Mouse (Mus musculus) neural tube, embryonic 13.5 days (tissue): ENCODE measurements around the gene Snrnp35. TPM values are rescaled to one million over a fixed set of nuclear protein-coding genes. Genes with fewer than 3 reads are reported as not detected.

Experiments used
- ATAC-seq: fragments of 200-750 bp; cut with Nextera tagmentation; 2 replicates; pipeline ENCODE4 v1.8.0; 2017; ENCODE audit warnings: low read depth, mild to moderate bottlenecking, moderate TSS enrichment, moderate library complexity
- H3K27ac ChIP-seq: fragments of 300-500 bp; sonication (generic); replicated peaks from 2 replicates; pipeline ENCODE4 v1.5.1; 2015; ENCODE audit warnings: moderate library complexity, mild to moderate bottlenecking, inconsistent platforms
- H3K27me3 ChIP-seq: fragments of 300-500 bp; sonication (generic); 2 replicates; pipeline ENCODE4 v1.6.1; 2015; ENCODE audit warnings: mild to moderate bottlenecking, inconsistent platforms
- H3K36me3 ChIP-seq: fragments of 300-500 bp; sonication (generic); 2 replicates; pipeline ENCODE4 v1.6.1; 2015; ENCODE audit warnings: mild to moderate bottlenecking, inconsistent platforms
- H3K4me1 ChIP-seq: fragments of 300-500 bp; sonication (generic); replicated peaks from 2 replicates; pipeline ENCODE4 v1.6.1; 2015; ENCODE audit warnings: inconsistent platforms
- H3K4me2 ChIP-seq: fragments of 300-500 bp; sonication (generic); 2 replicates; pipeline ENCODE4 v1.6.1; 2015; ENCODE audit warnings: inconsistent platforms, mild to moderate bottlenecking, moderate library complexity
- H3K4me3 ChIP-seq: fragments of 300-500 bp; sonication (generic); 2 replicates; pipeline ENCODE4 v1.5.1; 2015; ENCODE audit warnings: mild to moderate bottlenecking, inconsistent platforms
- H3K9ac ChIP-seq: fragments of 300-500 bp; sonication (generic); 2 replicates; pipeline ENCODE4 v1.6.1; 2015; ENCODE audit warnings: moderate library complexity, mild to moderate bottlenecking, inconsistent platforms
- H3K9me3 ChIP-seq: fragments of 300-500 bp; sonication (generic); 2 replicates; pipeline ENCODE4 v1.6.1; 2016; ENCODE audit warnings: inconsistent platforms
- WGBS: fragments of 180-500 bp; shearing (Covaris S2); methylation state at CpG from one replicate; pipeline ENCODE4 v1.1.7; 2015; 5-methylcytosine and 5-hydroxymethylcytosine counted together
- polyA plus RNA-seq: library from polyadenylated mRNA; unstranded; fragments of >200 nt; fragmentation: Nextera tagmentation; extraction: Ambion mirVana; gene quantifications from 2 replicates; pipeline ENCODE4 v1.2.1, GENCODE M21; 2015

Snrnp35 gene
- polyA plus RNA-seq, 1 experiment from 2014 or later, result 27.8 TPM

DNA sequence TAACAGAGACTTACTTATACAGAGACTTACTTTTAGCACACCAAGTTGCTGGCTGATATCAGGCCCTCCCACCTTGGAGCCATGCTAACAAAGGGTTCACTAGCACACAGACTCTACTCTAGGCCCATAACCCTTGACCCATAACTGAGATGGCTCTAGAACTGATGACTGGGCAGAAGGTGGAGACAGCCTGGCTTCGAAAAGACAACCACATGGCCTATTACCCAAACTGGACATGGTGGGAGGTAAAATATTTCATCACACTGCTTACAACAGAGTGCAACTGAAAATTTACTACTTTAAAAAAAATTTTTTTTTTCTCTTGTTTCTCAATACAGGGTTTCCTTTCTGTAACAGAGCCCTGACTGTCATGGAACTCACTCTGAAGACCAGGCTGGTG lies 15.2 kb upstream of the Snrnp35 start:
- no peaks in the 10 kb centered on the region for H3K4me1 ChIP-seq
- no peak overlapping the region for H3K9ac ChIP-seq
- 86% methylated on average over 1 of the region's 1 CpGs for WGBS
- no peak overlapping the region for H3K27ac ChIP-seq
- no peak overlapping the region for H3K4me2 ChIP-seq
- peaks cover 39% of the 10 kb centered on the region for H3K36me3 ChIP-seq
- H3K9me3 ChIP-seq, result no peaks in the 10 kb centered on the region
- no peak for ATAC-seq
- H3K4me3 ChIP-seq, result no peak overlapping the region
- no peaks in the 10 kb centered on the region for H3K27me3 ChIP-seq

GRCm38 (mm10) chr5:124468365-124468764 lies 14.6 kb upstream of the Snrnp35 start:
- 88% methylated on average over 7 of the region's 7 CpGs for WGBS
- Histone ChIP-seq H3K9ac (no peak overlapping the region), H3K27me3 (no peaks in the 10 kb centered on the region), H3K9me3 (no peaks in the 10 kb centered on the region), H3K4me2 (no peak overlapping the region), H3K27ac (no peak overlapping the region), H3K4me3 (no peak overlapping the region), H3K4me1 (no peaks in the 10 kb centered on the region), H3K36me3 (peaks cover 33% of the 10 kb centered on the region)
- ATAC-seq, result no peak

GRCm38 (mm10) chr5:124469486-124469885 lies 13.4 kb upstream of the Snrnp35 start:
- no peaks in the 10 kb centered on the region for H3K27me3 ChIP-seq
- H3K4me3 ChIP-seq, result no peak overlapping the region
- no peak for ATAC-seq
- no peak overlapping the region for H3K27ac ChIP-seq
- no peak overlapping the region for H3K9ac ChIP-seq
- no peaks in the 10 kb centered on the region for H3K4me1 ChIP-seq
- H3K4me2 ChIP-seq, result no peak overlapping the region
- H3K36me3 ChIP-seq, result peaks cover 25% of the 10 kb centered on the region
- WGBS, result 94% methylated on average over 6 of the region's 6 CpGs
- H3K9me3 ChIP-seq, result no peaks in the 10 kb centered on the region

DNA sequence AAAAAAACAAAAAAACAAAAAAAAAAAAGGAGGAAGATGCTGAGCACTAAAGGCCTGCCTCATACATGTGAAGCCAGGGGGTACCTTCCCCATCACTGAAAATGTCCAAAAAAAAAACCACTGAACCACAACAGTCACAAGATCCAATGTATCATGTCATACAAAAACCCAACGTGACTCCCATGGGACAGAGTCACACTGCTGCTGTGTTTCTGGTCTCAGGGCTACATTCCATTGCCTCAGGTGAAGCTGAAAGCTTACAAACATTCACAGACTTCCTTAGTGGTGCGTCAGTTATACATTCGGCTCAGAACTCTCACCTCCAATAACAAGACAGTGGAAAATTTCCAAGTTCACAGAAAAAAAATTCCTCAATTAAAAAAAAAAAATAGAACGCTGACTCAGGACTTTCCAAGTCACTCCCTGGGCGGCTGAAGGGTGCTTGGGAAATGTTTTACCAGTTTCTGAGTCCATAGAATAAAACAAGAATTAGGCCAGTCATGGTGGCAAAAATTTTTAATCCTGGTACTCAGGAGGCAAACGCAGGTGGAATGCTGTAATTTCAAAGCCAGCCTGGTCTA lies 12.3 kb upstream of the Snrnp35 start:
- Histone ChIP-seq H3K9me3 (no peaks in the 10 kb centered on the region), H3K4me3 (no peak overlapping the region), H3K27me3 (no peaks in the 10 kb centered on the region), H3K4me1 (peaks cover 6% of the 10 kb centered on the region), H3K9ac (no peak overlapping the region), H3K4me2 (no peak overlapping the region), H3K36me3 (peaks cover 25% of the 10 kb centered on the region), H3K27ac (no peak overlapping the region)
- no peak for ATAC-seq
- WGBS, result 85% methylated on average over 6 of the region's 6 CpGs

DNA sequence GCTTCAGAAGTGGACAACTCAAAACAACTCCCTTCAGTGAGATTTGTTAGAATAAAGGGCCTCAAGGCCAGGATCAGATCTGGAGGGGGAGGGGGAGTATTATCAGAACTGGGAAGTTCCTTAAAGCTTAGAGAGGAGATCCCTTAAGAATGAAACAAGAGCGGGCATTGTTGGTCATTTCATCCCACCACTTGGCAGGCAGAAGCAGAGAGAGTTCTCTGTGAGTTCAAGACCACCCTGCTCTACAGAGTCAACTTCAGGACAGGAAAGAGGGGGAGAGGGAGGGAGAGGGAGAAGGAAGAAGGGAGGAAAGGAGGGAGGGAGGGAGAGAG lies 4.1 kb upstream of the Snrnp35 start:
- Histone ChIP-seq H3K4me3 (no peak overlapping the region), H3K27me3 (no peaks in the 10 kb centered on the region), H3K4me1 (peaks cover 39% of the 10 kb centered on the region), H3K27ac (peak overlapping the region; percentile 62), H3K9me3 (no peaks in the 10 kb centered on the region), H3K36me3 (no peaks in the 10 kb centered on the region), H3K4me2 (peak overlapping the region; percentile 77), H3K9ac (no peak overlapping the region)
- 74% methylated on average over 1 of the region's 1 CpGs for WGBS
- ATAC-seq, result no peak

GRCm38 (mm10) chr5:124480119-124480518 lies 2.8 kb upstream of the Snrnp35 start:
- Histone ChIP-seq H3K4me3 (no peak overlapping the region), H3K9me3 (no peaks in the 10 kb centered on the region), H3K9ac (no peak overlapping the region), H3K4me2 (no peak overlapping the region), H3K27me3 (no peaks in the 10 kb centered on the region), H3K36me3 (no peaks in the 10 kb centered on the region), H3K27ac (no peak overlapping the region), H3K4me1 (peaks cover 50% of the 10 kb centered on the region)
- no peak for ATAC-seq
- 79% methylated on average over 4 of the region's 4 CpGs for WGBS

DNA sequence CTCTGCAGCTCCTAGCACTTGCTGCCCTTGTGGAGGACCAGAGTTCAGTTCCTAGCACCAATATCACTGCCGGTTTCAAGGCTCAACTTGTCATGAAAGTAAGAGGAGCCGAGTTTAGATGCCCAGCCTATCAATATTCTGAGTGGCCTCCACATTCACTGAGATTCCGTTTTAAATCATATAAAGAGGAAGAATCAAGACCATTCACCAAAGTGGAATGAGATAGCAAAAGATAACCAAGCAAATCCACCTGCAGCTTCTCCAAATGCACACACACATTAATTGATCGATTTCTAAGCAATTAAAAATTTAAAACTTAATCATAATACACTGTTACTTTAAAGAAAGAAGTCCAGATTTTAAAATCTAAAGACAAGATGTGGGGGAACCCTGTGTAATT lies 1.2 kb upstream of the Snrnp35 start:
- WGBS, result 93% methylated on average over 4 of the region's 4 CpGs
- H3K27ac ChIP-seq, result no peak overlapping the region
- H3K9me3 ChIP-seq, result no peaks in the 10 kb centered on the region
- H3K9ac ChIP-seq, result no peak overlapping the region
- H3K4me3 ChIP-seq, result no peak overlapping the region
- no peak for ATAC-seq
- peaks cover 36% of the 10 kb centered on the region for H3K4me1 ChIP-seq
- H3K4me2 ChIP-seq, result no peak overlapping the region
- H3K36me3 ChIP-seq, result no peaks in the 10 kb centered on the region
- no peaks in the 10 kb centered on the region for H3K27me3 ChIP-seq

- Histone ChIP-seq H3K36me3 (no peaks in the 10 kb centered on the region), H3K9ac (peak overlapping the region; percentile 92), H3K9me3 (no peaks in the 10 kb centered on the region), H3K4me3 (peak overlapping the region; percentile 66), H3K27me3 (no peaks in the 10 kb centered on the region), H3K4me2 (peak overlapping the region; percentile 63), H3K4me1 (peaks cover 29% of the 10 kb centered on the region), H3K27ac (peak overlapping the region; percentile 98)
- WGBS, result 5% methylated on average over 13 of the region's 13 CpGs
- ATAC-seq, result no peak
Measured at GRCm38 (mm10) chr5:124482436-124482965, 433 bp upstream of the Snrnp35 start.

GRCm38 (mm10) chr5:124483655-124484396 lies 892 bp downstream of the Snrnp35 start:
- Histone ChIP-seq H3K4me1 (peaks cover 19% of the 10 kb centered on the region), H3K4me2 (peak overlapping the region; percentile 63), H3K36me3 (0 out of 2 replicates have a peak, but pooled peaks cover 3% of the 10 kb centered on the region), H3K27ac (peak overlapping the region; percentile 98), H3K9ac (peak overlapping the region; percentile 92), H3K4me3 (peak overlapping the region; percentile 66), H3K27me3 (no peaks in the 10 kb centered on the region), H3K9me3 (no peaks in the 10 kb centered on the region)
- peak; percentile 42 for ATAC-seq
- WGBS, result 7% methylated on average over 15 of the region's 15 CpGs

DNA sequence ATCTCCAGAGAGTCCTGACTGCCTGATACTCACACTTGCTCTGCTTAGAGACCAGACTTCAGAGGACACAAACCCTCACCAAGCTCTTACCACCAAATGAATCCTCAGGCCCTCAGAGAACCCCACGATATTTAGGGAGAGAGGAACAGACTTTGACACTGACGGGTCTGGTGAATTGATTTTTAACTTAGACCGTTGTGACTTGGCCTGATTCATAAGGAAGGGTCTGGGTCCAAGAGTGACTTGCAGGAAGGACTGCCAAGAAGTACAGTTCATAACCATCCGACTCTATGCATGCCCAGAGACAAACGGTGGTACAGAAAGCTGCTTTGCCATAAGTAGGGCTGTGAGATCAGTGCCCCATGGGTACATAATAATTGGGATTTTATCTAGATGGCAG lies 2.7 kb downstream of the Snrnp35 start:
- no peak overlapping the region; the same call in 1 of the 2 replicates for H3K9ac ChIP-seq
- no peak overlapping the region for H3K4me3 ChIP-seq
- H3K4me1 ChIP-seq, result peaks cover 16% of the 10 kb centered on the region
- H3K4me2 ChIP-seq, result no peak overlapping the region
- ATAC-seq, result no peak
- H3K9me3 ChIP-seq, result no peaks in the 10 kb centered on the region
- no peak overlapping the region for H3K27ac ChIP-seq
- no peaks in the 10 kb centered on the region for H3K27me3 ChIP-seq
- peaks cover 14% of the 10 kb centered on the region for H3K36me3 ChIP-seq
- WGBS, result 90% methylated on average over 5 of the region's 5 CpGs

- Histone ChIP-seq H3K36me3 (peaks cover 45% of the 10 kb centered on the region), H3K9ac (no peak overlapping the region), H3K4me2 (no peak overlapping the region), H3K4me1 (peaks cover 11% of the 10 kb centered on the region), H3K9me3 (no peaks in the 10 kb centered on the region), H3K27me3 (no peaks in the 10 kb centered on the region), H3K4me3 (no peak overlapping the region), H3K27ac (no peak overlapping the region)
- 83% methylated on average over 3 of the region's 3 CpGs for WGBS
- no peak for ATAC-seq
Measured at GRCm38 (mm10) chr5:124488885-124489284, 6.0 kb downstream of the Snrnp35 start.

GRCm38 (mm10) chr5:124491732-124492131 lies 8.8 kb downstream of the Snrnp35 start:
- H3K4me2 ChIP-seq, result no peak overlapping the region
- no peaks in the 10 kb centered on the region for H3K9me3 ChIP-seq
- ATAC-seq, result no peak
- no peak overlapping the region for H3K4me3 ChIP-seq
- WGBS, result 94% methylated on average over 4 of the region's 4 CpGs
- no peak overlapping the region for H3K27ac ChIP-seq
- peaks cover 7% of the 10 kb centered on the region; the same call in 1 of the 2 replicates for H3K4me1 ChIP-seq
- H3K36me3 ChIP-seq, result peaks cover 57% of the 10 kb centered on the region
- no peak overlapping the region for H3K9ac ChIP-seq
- H3K27me3 ChIP-seq, result no peaks in the 10 kb centered on the region
